13 mouse cellular contexts compared by ENCODE assay signal in genomic region chr10:40726288-40726902, GRCm38 (mm10). TPM values are rescaled to one million over a fixed set of nuclear protein-coding genes. Genes with fewer than 3 reads are reported as not detected.
DNase-seq lines count a peak whose midpoint lies in the region; ATAC-seq and TF ChIP-seq lines count a peak whose summit lies in the region.
"Had no signal": no experiment of that assay in that cellular context is flagged by ENCODE, and none has a peak within 500 bp of the region (broad histone marks: within the 10 kb centered on the region; RNA-seq: fewer than 3 reads in every experiment).

No protein-coding gene starts in this region.

- no peak overlapping the region for H3K4me2 ChIP-seq in intestine, embryonic 14.5 days (ENCODE audit: low read length)
- no peak overlapping the region for H3K4me2 ChIP-seq in intestine, embryonic 16.5 days (ENCODE audit: low read depth, low read length)
- H3K4me2 ChIP-seq in forebrain, postnatal 0 days (ENCODE audit: low read depth) = no peak overlapping the region; the same call in 1 of the 2 replicates
- no peak overlapping the region for H3K4me2 ChIP-seq in midbrain, embryonic 14.5 days (ENCODE audit: low read length)
- H3K4me2 ChIP-seq: heart, embryonic 11.5 days; lung, embryonic 14.5 days had no signal

- no peak for TF ChIP-seq CTCF in forebrain, postnatal 0 days (IDR thresholded peaks at IDR 0.05; ENCODE audit: low read depth)

- WGBS in intestine, embryonic 14.5 days = 48% methylated on average over 11 of the region's 11 CpGs
- WGBS in intestine, embryonic 16.5 days = 53% methylated on average over 11 of the region's 11 CpGs
- WGBS in forebrain, postnatal 0 days = 45% methylated on average over 11 of the region's 11 CpGs
- WGBS in midbrain, embryonic 14.5 days = 27% methylated on average over 11 of the region's 11 CpGs

- ATAC-seq in intestine, embryonic 14.5 days (replicated peaks; ENCODE audit: low FRiP score, low TSS enrichment, low read depth) = no peak
- ATAC-seq in intestine, embryonic 16.5 days = no peak
- ATAC-seq in forebrain, postnatal 0 days = peak; percentile 29; the same call in 1 of the 2 replicates
- ATAC-seq in midbrain, embryonic 14.5 days (ENCODE audit: low FRiP score, low TSS enrichment) = peak; percentile 46; the same call in 1 of the 2 replicates
- no peak for ATAC-seq in monocyte, adult 5-6 weeks (replicated peaks; ENCODE audit: insufficient number of reproducible peaks, low FRiP score, low TSS enrichment, poor library complexity, severe bottlenecking)
- ATAC-seq: CD4-positive, CD25-positive, alpha-beta regulatory T cell, adult 4 months had no signal

- no peak overlapping the region for H3K27ac ChIP-seq in intestine, embryonic 14.5 days (ENCODE audit: low read depth)
- no peak overlapping the region for H3K27ac ChIP-seq in intestine, embryonic 16.5 days (ENCODE audit: low read length)
- H3K27ac ChIP-seq in forebrain, postnatal 0 days (ENCODE audit: low read depth, low read length) = peak overlapping the region; percentile 48; the same call in 1 of the 2 replicates
- H3K27ac ChIP-seq in midbrain, embryonic 14.5 days (replicated peaks; ENCODE audit: low read depth, low read length) = peak overlapping the region; percentile 15

- no peaks in the 10 kb centered on the region for H3K27me3 ChIP-seq in intestine, embryonic 14.5 days (replicated peaks; ENCODE audit: control insufficient read depth, insufficient read depth, low read length)
- no peaks in the 10 kb centered on the region for H3K27me3 ChIP-seq in intestine, embryonic 16.5 days (replicated peaks; ENCODE audit: control insufficient read depth, insufficient read depth, low read length)
- H3K27me3 ChIP-seq in forebrain, postnatal 0 days (ENCODE audit: insufficient read depth, low read length) = no peaks in the 10 kb centered on the region
- no peaks in the 10 kb centered on the region for H3K27me3 ChIP-seq in midbrain, embryonic 14.5 days (ENCODE audit: control insufficient read depth, insufficient read depth, low read length)

- no peak overlapping the region for H3K9ac ChIP-seq in intestine, embryonic 14.5 days (ENCODE audit: low read length)
- H3K9ac ChIP-seq in intestine, embryonic 16.5 days (ENCODE audit: low read depth, low read length) = no peak overlapping the region
- no peak overlapping the region for H3K9ac ChIP-seq in forebrain, postnatal 0 days
- no peak overlapping the region for H3K9ac ChIP-seq in midbrain, embryonic 14.5 days (replicated peaks; ENCODE audit: low read length)
- H3K9ac ChIP-seq: lung, embryonic 14.5 days had no signal

- peaks cover 21% of the 10 kb centered on the region for H3K4me1 ChIP-seq in intestine, embryonic 14.5 days (replicated peaks; ENCODE audit: control insufficient read depth, insufficient read depth, low read length)
- peaks cover 7% of the 10 kb centered on the region; the same call in 1 of the 2 replicates for H3K4me1 ChIP-seq in intestine, embryonic 16.5 days (ENCODE audit: control insufficient read depth, insufficient read depth, low read length)
- H3K4me1 ChIP-seq in forebrain, postnatal 0 days (ENCODE audit: insufficient read depth) = peaks cover 16% of the 10 kb centered on the region; the same call in 1 of the 2 replicates
- H3K4me1 ChIP-seq in midbrain, embryonic 14.5 days (ENCODE audit: control insufficient read depth, insufficient read depth, low read length) = peaks cover 13% of the 10 kb centered on the region
- H3K4me1 ChIP-seq: megakaryocyte, embryonic 14.5 days had no signal

- no peaks in the 10 kb centered on the region for H3K36me3 ChIP-seq in intestine, embryonic 14.5 days (ENCODE audit: control insufficient read depth, insufficient read depth, low read length)
- H3K36me3 ChIP-seq in intestine, embryonic 16.5 days (ENCODE audit: control insufficient read depth, insufficient read depth, low read length) = no peaks in the 10 kb centered on the region
- H3K36me3 ChIP-seq in forebrain, postnatal 0 days (ENCODE audit: insufficient read depth) = no peaks in the 10 kb centered on the region
- no peaks in the 10 kb centered on the region for H3K36me3 ChIP-seq in midbrain, embryonic 14.5 days (ENCODE audit: control insufficient read depth, insufficient read depth, low read length)

- no peaks in the 10 kb centered on the region for H3K9me3 ChIP-seq in intestine, embryonic 14.5 days (ENCODE audit: control insufficient read depth, low read length)
- H3K9me3 ChIP-seq in intestine, embryonic 16.5 days (ENCODE audit: control insufficient read depth, low read length) = no peaks in the 10 kb centered on the region
- no peaks in the 10 kb centered on the region for H3K9me3 ChIP-seq in forebrain, postnatal 0 days (ENCODE audit: low read length)
- H3K9me3 ChIP-seq in midbrain, embryonic 14.5 days (ENCODE audit: control insufficient read depth, low read length) = no peaks in the 10 kb centered on the region
- H3K9me3 ChIP-seq: megakaryocyte, embryonic 14.5 days had no signal

- H3K4me3 ChIP-seq in intestine, embryonic 14.5 days (ENCODE audit: low read depth, low read length) = no peak overlapping the region
- no peak overlapping the region for H3K4me3 ChIP-seq in intestine, embryonic 16.5 days (ENCODE audit: low read length)
- no peak overlapping the region for H3K4me3 ChIP-seq in forebrain, postnatal 0 days (ENCODE audit: low read depth, low read length)
- no peak overlapping the region for H3K4me3 ChIP-seq in midbrain, embryonic 14.5 days (replicated peaks; ENCODE audit: low read depth, low read length)
- H3K4me3 ChIP-seq: megakaryocyte, embryonic 14.5 days had no signal

- peak; percentile 51 for DNase-seq in intestine, embryonic 14.5 days (ENCODE audit: low spot score)
- peak; percentile 24 for DNase-seq in ZHBTc4 (ENCODE audit: low read depth, low spot score)
- DNase-seq in forebrain, postnatal 0 days = no peak
- peak; percentile 56 for DNase-seq in midbrain, embryonic 14.5 days
- no peak for DNase-seq in urinary bladder, postnatal 14 days (ENCODE audit: low spot score)
- no peak for DNase-seq in c-Kit-positive CD71-positive TER-119-positive erythroid progenitor cells, embryonic 14.5 days (ENCODE audit: low spot score)
- DNase-seq: cerebellum, adult 9-10 months; lung, embryonic 14.5 days had no signal

RNA-seq across cellular contexts. Expression of gene Mettl24, which starts 43.3 kb away (rescaled TPM):
- polyA plus RNA-seq in intestine, embryonic 14.5 days (2014; fragmentation: Nextera tagmentation; extraction: Ambion mirVana) = 4.2 and 4.5 TPM in 2 replicates
- 3.0 and 3.2 TPM in 2 replicates for polyA plus RNA-seq in intestine, embryonic 16.5 days (2015; fragmentation: Nextera tagmentation; extraction: Ambion mirVana)
- 0.85 TPM in 1 of 2 replicates, not detected in the other for total RNA-seq in forebrain, postnatal 0 days (2014; rRNA removed)
- polyA plus RNA-seq in forebrain, postnatal 0 days (2015; fragmentation: Nextera tagmentation; extraction: Ambion mirVana) = 0.77 and 0.87 TPM in 2 replicates
- 0.41 and 0.57 TPM in 2 replicates for polyA plus RNA-seq in midbrain, embryonic 14.5 days (2014; fragmentation: Nextera tagmentation; extraction: Ambion mirVana)
- total RNA-seq in monocyte, adult 5-6 weeks (2017) = not detected in 3 replicates

Comparison
In these comparisons a context has a peak if more than half of its experiments do, and no peak if none do; other contexts are left out.
1. ATAC-seq: peak in forebrain, postnatal 0 days (single experiment) and midbrain, embryonic 14.5 days (single experiment); none in intestine, embryonic 14.5 days (single experiment), intestine, embryonic 16.5 days (single experiment) and monocyte, adult 5-6 weeks (single experiment).
2. DNase-seq: peak in intestine, embryonic 14.5 days (single experiment), ZHBTc4 (single experiment) and midbrain, embryonic 14.5 days (single experiment); none in forebrain, postnatal 0 days (single experiment), urinary bladder, postnatal 14 days (single experiment) and c-Kit-positive CD71-positive TER-119-positive erythroid progenitor cells, embryonic 14.5 days (single experiment).
3. H3K27ac ChIP-seq: peak in forebrain, postnatal 0 days (single experiment) and midbrain, embryonic 14.5 days (single experiment); none in intestine, embryonic 14.5 days (single experiment) and intestine, embryonic 16.5 days (single experiment).